Mouse (Mus musculus) right cerebral cortex, adult 18-20 months (tissue): ENCODE data around the gene Eme1.

Experiments
- DNase-seq: peaks from one replicate; pipeline ENCODE4 v3.0.0; 2022; ENCODE audit warnings: mixed read lengths

The Eme1 gene

GRCm38 (mm10) chr11:94596311-94596852 lies 57.4 kb downstream of the Eme1 start:
- DNase-seq, result no peak
